Mouse (Mus musculus) cerebellum, adult 2 months (tissue): ENCODE data around the gene Coro1c. TPM values are rescaled to one million over a fixed set of nuclear protein-coding genes. Genes with fewer than 3 reads are reported as not detected.

Experiments
- DNase-seq, 2 experiments: peaks; one replicate each; pipeline ENCODE4 v3.0.0; 2021
- H3K27ac ChIP-seq: fragments of 200-500 bp; 2 replicates; pipeline ENCODE4 v1.5.1; 2012; ENCODE audit warnings: low read length, control low read depth, inconsistent platforms; ENCODE audit not compliant: insufficient read depth
- H3K27me3 ChIP-seq: fragments of 200-500 bp; 2 replicates; pipeline ENCODE4 v1.6.1; 2012; ENCODE audit warnings: inconsistent platforms, mild to moderate bottlenecking, low read length, moderate library complexity; ENCODE audit not compliant: control insufficient read depth, insufficient read depth
- H3K4me1 ChIP-seq: fragments of 200-500 bp; 2 replicates; pipeline ENCODE4 v1.6.1; 2011; ENCODE audit warnings: low read length; ENCODE audit not compliant: control insufficient read depth, insufficient read depth
- H3K4me3 ChIP-seq: fragments of 200-500 bp; replicated peaks from 2 replicates; pipeline ENCODE3; 2011; ENCODE audit warnings: mild to moderate bottlenecking, low read depth, low read length, control low read depth; ENCODE audit not compliant: insufficient read depth
- CTCF ChIP-seq: fragments of 200-500 bp; IDR thresholded peaks from 2 replicates; pipeline ENCODE4 v1.5.1; 2011; ENCODE audit warnings: low read depth, mild to moderate bottlenecking, control low read depth, low read length, moderate library complexity, borderline replicate concordance; ENCODE audit not compliant: insufficient read depth
- POLR2A ChIP-seq: fragments of 200-500 bp; IDR thresholded peaks from 2 replicates; pipeline ENCODE4 v1.6.1; 2011; ENCODE audit warnings: low read length, control low read depth, borderline replicate concordance; ENCODE audit not compliant: insufficient read depth
- WGBS: fragments of 180-500 bp; shearing (Covaris S2); methylation state at CpG from one replicate; pipeline ENCODE4 v1.1.7; 2018; 5-methylcytosine and 5-hydroxymethylcytosine counted together
- polyA plus RNA-seq: library from polyadenylated mRNA; depleted of rRNA; stranded (reverse); fragments of >200 nt; gene quantifications from 2 replicates; pipeline ENCODE4 v1.2.3, GENCODE M21; 2012; rRNA removed

Gene Coro1c
- polyA plus RNA-seq, 1 experiment = 90.2 TPM

DNA sequence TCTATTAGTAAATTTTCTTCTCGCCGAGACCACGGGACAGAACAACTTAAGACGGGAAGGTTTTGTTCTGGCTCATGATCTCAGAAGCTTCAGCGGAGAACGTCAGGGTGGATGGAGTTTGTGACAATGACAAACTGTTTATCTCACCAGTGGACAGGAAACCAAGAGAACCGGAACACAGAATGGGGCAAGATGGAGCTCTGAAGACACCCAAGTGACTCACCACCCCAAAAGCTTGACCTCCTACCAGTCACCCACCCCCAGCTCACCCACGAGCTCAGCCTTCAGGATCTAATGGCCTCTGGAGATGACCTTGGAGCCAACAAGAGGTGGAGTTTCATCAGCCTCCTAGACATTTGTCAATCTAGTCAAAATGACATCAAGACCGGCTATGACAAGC, 103.3 kb downstream of the Coro1c start:
- TF ChIP-seq CTCF (no peak), POLR2A (no peak)
- no peak overlapping the region for H3K4me3 ChIP-seq
- H3K27me3 ChIP-seq = no peaks in the 10 kb centered on the region
- 77% methylated on average over 9 of the region's 9 CpGs for WGBS
- H3K27ac ChIP-seq = no peak overlapping the region
- no peaks in the 10 kb centered on the region for H3K4me1 ChIP-seq
- DNase-seq = no peak

DNA sequence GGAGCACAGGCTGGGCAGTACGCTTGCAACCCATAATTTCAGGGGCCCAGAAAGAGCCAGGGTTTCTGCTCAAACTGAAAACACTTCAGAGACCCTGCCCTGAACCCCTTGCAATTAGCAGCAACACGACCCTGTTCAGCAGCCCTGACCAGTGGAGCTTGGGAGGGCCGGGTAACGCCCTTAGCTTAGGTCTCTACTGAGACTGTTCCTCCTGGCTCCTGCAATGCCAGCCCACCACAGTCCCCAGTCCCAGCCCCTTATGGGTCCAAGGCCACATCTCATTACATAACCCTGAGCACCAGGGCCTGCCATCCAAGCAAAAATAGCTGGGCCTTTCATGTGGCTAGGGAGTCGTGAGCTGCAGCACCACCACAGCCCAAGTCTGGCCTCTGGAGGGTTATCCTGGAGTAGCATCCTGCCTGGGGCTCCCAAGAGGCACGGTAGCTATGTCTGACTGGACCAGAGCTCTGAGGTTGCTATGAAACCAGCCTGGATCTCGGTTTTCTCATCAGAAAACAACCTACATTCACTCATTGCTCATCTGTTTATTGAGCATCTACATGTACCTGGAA, 104.1 kb downstream of the Coro1c start:
- Histone ChIP-seq H3K27ac (no peak overlapping the region), H3K27me3 (no peaks in the 10 kb centered on the region), H3K4me1 (no peaks in the 10 kb centered on the region), H3K4me3 (no peak overlapping the region)
- TF ChIP-seq POLR2A = no peak
- TF ChIP-seq CTCF = no peak
- DNase-seq = no peak
- 62% methylated on average over 7 of the region's 7 CpGs for WGBS

DNA sequence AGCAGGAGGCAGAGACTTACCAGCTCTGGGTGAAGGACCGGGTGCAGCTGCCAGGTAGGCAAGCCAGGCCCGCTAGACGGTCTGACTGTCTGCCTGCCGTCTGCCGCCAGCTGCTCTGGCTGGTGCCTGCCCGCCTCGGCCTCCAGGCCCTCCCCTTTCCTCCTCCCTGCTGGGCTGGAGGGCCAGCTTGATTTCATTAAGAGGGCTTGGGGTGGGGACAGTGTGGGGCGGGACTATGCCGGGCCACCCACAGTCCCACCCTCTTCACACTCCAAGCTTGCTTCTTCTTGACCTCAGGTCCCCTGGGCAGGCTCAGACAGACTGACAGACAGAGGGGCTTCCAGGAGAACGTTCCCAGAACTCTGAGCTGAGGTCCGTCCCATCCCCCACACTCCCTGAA, 108.3 kb downstream of the Coro1c start, which contains the start of gene Tmem119:
Gene Tmem119, minus strand, starts transcription at position 237 of the 400 bp plus-strand sequence.
- no peak for DNase-seq
- no peak within 1 kb of the TSS for H3K27ac ChIP-seq
- TF ChIP-seq CTCF = no peak
- no peak for TF ChIP-seq POLR2A
- no peaks in the 10 kb centered on the region for H3K27me3 ChIP-seq
- 1% methylated on average over 11 of the region's 11 CpGs for WGBS
- H3K4me1 ChIP-seq = no peaks in the 10 kb centered on the region
- H3K4me3 ChIP-seq = no peak within 1 kb of the TSS

DNA sequence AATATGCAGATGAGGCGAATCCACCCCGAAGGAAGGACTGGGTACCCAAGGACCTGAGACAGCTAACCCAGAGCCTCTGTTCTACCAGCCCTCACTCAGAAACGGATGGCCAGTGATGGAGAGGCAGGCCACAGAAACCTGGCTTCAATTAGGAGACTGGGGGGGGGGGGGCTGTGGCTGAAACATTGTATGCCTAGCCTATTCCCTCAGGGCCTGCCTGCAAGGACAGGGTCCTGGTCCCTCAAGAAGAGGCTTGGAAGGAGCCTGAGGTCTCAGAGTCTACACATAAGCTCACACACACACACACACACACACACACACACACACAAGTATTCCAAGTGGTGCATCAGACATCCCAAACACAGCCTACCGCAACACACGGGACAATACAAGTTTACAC, 108.9 kb downstream of the Coro1c start:
- Histone ChIP-seq H3K27ac (no peak overlapping the region), H3K4me3 (no peak overlapping the region), H3K4me1 (no peaks in the 10 kb centered on the region), H3K27me3 (no peaks in the 10 kb centered on the region)
- WGBS = 31% methylated on average over 5 of the region's 5 CpGs
- TF ChIP-seq CTCF = no peak
- no peak for DNase-seq

DNA sequence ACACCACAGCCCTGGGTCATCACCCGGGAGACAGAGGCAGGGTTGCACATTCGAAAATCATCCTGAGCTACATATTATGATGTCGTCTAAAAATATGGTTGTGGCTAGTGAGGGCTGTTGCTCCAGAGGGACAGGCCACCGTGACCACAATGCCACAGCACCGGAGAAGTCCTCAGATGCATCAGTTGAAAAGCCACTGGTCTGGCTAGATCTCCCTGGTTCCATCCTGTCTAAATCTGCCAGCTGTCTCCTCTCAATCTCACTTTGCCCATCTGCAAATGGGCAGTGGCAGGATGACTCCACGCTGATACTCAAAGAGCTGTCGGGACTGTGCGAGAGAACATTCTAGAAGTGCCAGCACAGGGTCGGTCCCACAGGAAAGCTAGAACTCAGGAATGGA, 110.0 kb downstream of the Coro1c start:
- 73% methylated on average over 9 of the region's 9 CpGs for WGBS
- Histone ChIP-seq H3K27me3 (no peaks in the 10 kb centered on the region), H3K4me1 (no peaks in the 10 kb centered on the region), H3K27ac (no peak overlapping the region), H3K4me3 (no peak overlapping the region)
- DNase-seq = no peak
- TF ChIP-seq POLR2A = no peak
- no peak for TF ChIP-seq CTCF

DNA sequence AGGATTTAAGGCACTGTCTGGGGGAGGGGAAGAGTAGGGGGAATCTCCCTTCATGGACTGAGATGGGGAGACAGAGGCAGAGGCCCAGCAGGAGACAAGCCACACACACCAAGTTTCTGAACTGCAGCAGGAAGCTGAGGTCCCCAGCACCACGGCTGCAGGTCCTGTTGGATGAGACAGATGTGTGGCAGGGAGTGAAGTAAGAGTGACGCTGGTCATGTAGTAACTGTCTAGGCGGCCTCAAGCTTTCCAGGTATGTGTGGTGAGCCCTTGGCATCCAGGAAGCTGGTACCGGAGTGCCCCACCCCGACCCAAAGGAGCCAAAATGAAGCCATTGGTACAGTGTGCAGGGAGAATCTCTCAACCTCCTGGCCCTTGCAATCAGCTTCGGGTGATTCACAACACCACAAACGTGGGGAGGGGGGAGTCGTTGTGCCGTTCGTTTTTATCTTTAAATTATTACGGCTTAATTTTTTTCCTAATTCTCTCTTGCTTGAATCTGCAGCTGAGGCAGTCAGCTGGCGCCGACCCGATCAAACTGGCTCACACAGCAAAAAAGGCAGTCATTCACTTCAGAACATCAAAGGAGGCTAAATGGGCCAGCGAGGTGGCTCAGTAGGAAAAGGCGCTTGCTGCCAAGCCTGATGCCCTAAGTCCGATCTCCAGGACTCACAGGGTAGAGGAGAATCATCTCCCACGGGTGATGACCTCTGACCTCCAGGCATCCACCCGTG, 111.2 kb downstream of the Coro1c start:
- Histone ChIP-seq H3K4me1 (no peaks in the 10 kb centered on the region), H3K27ac (no peak overlapping the region), H3K4me3 (no peak overlapping the region), H3K27me3 (no peaks in the 10 kb centered on the region)
- TF ChIP-seq CTCF (no peak), POLR2A (no peak)
- 22% methylated on average over 19 of the region's 19 CpGs for WGBS
- no peak for DNase-seq

DNA sequence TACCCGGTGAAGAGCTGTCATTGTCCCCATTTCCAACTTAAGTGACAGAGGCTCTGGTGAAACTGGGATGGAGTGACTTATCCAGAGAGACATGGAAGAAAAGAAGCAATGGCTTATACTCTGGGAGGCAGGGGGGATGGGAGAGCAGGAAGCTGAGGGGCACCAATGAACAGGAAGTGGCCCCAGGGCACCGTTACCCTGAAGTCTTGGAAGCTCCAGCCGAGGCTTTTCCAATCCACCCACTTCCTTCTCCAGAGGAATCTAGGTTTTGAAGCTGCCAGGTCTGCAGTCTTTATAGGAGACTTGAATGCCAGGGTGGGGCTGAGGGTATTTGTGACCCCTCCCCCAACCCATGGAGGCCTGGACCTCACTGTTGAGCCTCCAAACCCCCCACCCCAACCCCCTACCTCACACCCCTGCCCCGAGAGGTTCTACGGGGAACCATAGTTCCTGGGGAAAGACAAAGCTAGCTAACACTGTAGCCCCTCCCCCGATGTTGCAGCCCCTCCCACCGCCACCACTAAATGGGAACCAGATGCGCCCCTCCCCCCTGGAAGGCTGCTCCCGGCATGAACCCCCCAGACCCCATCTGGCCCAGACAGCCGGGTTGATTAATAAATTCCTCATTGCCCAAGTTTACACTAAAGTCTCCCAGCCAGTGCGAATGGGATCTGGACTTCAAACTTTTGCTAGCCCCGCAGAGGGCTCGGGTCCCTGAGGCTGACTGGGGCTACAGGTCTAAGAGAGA, 112.0 kb downstream of the Coro1c start:
- DNase-seq = no peak
- Histone ChIP-seq H3K4me1 (no peaks in the 10 kb centered on the region), H3K27me3 (no peaks in the 10 kb centered on the region), H3K4me3 (no peak overlapping the region), H3K27ac (no peak overlapping the region)
- WGBS = 16% methylated on average over 13 of the region's 13 CpGs
- TF ChIP-seq POLR2A (no peak), CTCF (no peak)

Other genes starting within 250 kb of the Coro1c start
- 0.29 and 0.39 TPM in 2 replicates for gene 1700069L16Rik, start 184.0 kb downstream of the Coro1c start, polyA plus RNA-seq
- gene Ficd, start 173.0 kb downstream of the Coro1c start, polyA plus RNA-seq = 15.3 and 16.1 TPM in 2 replicates
- gene Sart3, start 136.2 kb downstream of the Coro1c start, polyA plus RNA-seq = 43.5 and 47.5 TPM in 2 replicates
- gene Iscu, start 136.0 kb downstream of the Coro1c start, polyA plus RNA-seq = 302 and 362 TPM in 2 replicates
- gene Tmem119, start 108.2 kb downstream of the Coro1c start, polyA plus RNA-seq = 6.0 and 7.4 TPM in 2 replicates
- 12.0 and 13.6 TPM in 2 replicates for gene Selplg, start 76.1 kb downstream of the Coro1c start, polyA plus RNA-seq
- 15.0 and 16.7 TPM in 2 replicates for gene Ssh1, start 85.1 kb upstream of the Coro1c start, polyA plus RNA-seq
- gene Dao, start 94.9 kb upstream of the Coro1c start, polyA plus RNA-seq = 51.3 and 63.2 TPM in 2 replicates
- 42.9 and 44.1 TPM in 2 replicates for gene Usp30, start 156.7 kb upstream of the Coro1c start, polyA plus RNA-seq
- gene Svop, start 182.8 kb upstream of the Coro1c start, polyA plus RNA-seq = 95.3 and 95.7 TPM in 2 replicates
- gene Alkbh2, start 219.5 kb upstream of the Coro1c start, polyA plus RNA-seq = 10.2 and 10.9 TPM in 2 replicates
- gene Ung, start 221.6 kb upstream of the Coro1c start, polyA plus RNA-seq = 4.3 and 4.6 TPM in 2 replicates
- gene Acacb, start 237.8 kb upstream of the Coro1c start, polyA plus RNA-seq = 4.6 and 5.2 TPM in 2 replicates